Mouse (Mus musculus): Measurements from ENCODE around the gene Calm3. TPM values are rescaled to one million over a fixed set of nuclear protein-coding genes. Genes with fewer than 3 reads are reported as not detected.

Calm3 gene
- polyA plus RNA-seq, 1 experiment from 2014 or later = 98.4 TPM

DNA sequence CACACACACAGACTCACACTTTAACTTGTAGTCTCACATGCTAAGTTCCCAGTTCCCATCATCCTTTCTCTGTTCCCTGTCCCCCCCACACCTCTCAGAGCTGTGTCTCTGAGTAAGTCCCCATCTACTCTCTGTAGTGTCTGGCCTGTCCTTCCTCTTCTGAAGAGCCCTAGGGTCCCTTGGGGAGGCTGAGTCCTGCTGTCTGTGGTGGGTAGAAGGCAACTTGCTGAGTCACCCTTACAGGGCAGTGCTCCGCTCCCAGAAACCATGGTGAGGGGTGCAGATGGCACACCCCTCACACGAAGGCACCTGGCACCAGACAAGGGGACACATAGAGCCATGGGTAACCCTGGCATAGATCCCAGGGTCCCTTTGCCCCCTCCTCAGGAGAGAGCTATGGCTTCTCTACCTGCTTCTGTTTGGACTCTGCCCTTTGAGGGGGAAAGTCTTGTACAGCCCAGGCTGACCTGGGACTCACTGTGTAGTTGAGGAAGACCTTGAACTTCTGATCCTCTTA, 20.4 kb downstream of the Calm3 start:
- Histone ChIP-seq H3K4me3 (no peak overlapping the region), H3K27ac (no peak overlapping the region)
- 78% methylated on average over 2 of the region's 2 CpGs for WGBS

DNA sequence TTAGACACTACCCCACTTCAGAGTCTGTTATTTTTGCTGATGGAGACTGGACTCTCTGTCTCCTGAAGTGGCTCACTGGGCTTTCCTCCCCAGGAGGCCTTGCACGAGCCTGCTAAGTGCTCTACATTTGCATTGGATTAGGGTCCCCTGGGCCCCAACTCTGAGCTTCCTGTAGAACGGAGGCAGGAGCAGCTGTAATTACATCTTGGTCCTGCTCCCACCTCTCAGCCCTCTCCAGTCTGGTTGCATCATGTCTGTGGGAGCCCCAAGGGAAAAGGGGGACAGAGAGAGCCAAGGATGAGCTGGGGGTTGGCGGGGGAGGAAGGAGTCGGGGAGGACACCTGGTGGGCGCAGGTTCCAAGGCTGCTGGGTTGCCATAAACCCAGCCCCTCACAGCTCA, 23.4 kb downstream of the Calm3 start:
- Histone ChIP-seq H3K36me3 (no peaks in the 10 kb centered on the region), H3K4me3 (no peak overlapping the region), H3K27ac (no peak overlapping the region), H3K4me1 (replicated peaks) (peaks cover 11% of the 10 kb centered on the region), H3K4me2 (no peak overlapping the region), H3K9me3 (replicated peaks) (no peaks in the 10 kb centered on the region), H3K27me3 (peaks cover 43% of the 10 kb centered on the region), H3K9ac (no peak overlapping the region)
- 30% methylated on average over 5 of the region's 5 CpGs for WGBS
- no peak for ATAC-seq (replicated peaks; ENCODE audit: insufficient number of reproducible peaks, insufficient read depth, low FRiP score, low read depth)

More for the DNA sequence above, 20.4 kb downstream of the Calm3 start:
- H3K9me3 ChIP-seq (replicated peaks) = no peaks in the 10 kb centered on the region
- peaks cover 55% of the 10 kb centered on the region for H3K27me3 ChIP-seq
- peaks cover 40% of the 10 kb centered on the region for H3K4me1 ChIP-seq (replicated peaks)
- ATAC-seq (replicated peaks; ENCODE audit: insufficient number of reproducible peaks, insufficient read depth, low FRiP score, low read depth) = no peak
- H3K9ac ChIP-seq = no peak overlapping the region
- no peaks in the 10 kb centered on the region for H3K36me3 ChIP-seq
- H3K4me2 ChIP-seq = no peak overlapping the region

DNA sequence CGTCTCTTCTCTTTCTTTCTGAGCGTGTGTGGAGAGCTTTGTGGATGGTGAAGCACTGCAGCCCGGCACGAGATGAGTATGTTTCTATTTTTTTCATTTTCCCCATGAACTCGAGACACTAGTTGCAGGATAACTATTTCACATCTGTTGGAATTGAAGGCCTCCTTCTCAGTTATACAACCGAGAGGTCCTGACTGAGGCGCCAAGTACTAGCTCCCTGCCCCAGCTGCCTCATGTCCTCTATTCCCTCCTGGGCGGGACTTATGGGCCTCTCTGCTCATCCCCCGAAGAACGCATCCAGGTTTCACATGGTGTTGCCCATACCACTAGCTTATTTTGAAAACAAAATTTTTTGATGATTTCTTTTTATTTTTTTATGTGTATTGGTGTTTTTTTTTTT, 28.4 kb downstream of the Calm3 start:
- WGBS = 31% methylated on average over 10 of the region's 10 CpGs
- no peaks in the 10 kb centered on the region for H3K9me3 ChIP-seq (replicated peaks)
- H3K36me3 ChIP-seq = no peaks in the 10 kb centered on the region
- peaks cover 42% of the 10 kb centered on the region for H3K27me3 ChIP-seq
- peak overlapping the region; percentile 28 for H3K4me3 ChIP-seq
- peak overlapping the region; percentile 56 for H3K4me2 ChIP-seq
- no peak overlapping the region for H3K27ac ChIP-seq
- ATAC-seq (replicated peaks; ENCODE audit: insufficient number of reproducible peaks, insufficient read depth, low FRiP score, low read depth) = no peak
- H3K4me1 ChIP-seq (replicated peaks) = peaks cover 29% of the 10 kb centered on the region
- H3K9ac ChIP-seq = no peak overlapping the region

GRCm38 (mm10) chr7:16895000-16895399, 28.9 kb downstream of the Calm3 start:
- Histone ChIP-seq H3K27me3 (peaks cover 37% of the 10 kb centered on the region), H3K4me2 (peak overlapping the region; percentile 56), H3K4me1 (replicated peaks) (peaks cover 31% of the 10 kb centered on the region), H3K36me3 (no peaks in the 10 kb centered on the region), H3K4me3 (peak overlapping the region; percentile 28), H3K27ac (no peak overlapping the region), H3K9me3 (replicated peaks) (no peaks in the 10 kb centered on the region), H3K9ac (no peak overlapping the region)
- peak; percentile 3; the same call in 1 of the 2 replicates for ATAC-seq (replicated peaks; ENCODE audit: insufficient number of reproducible peaks, insufficient read depth, low FRiP score, low read depth)
- WGBS = 1% methylated on average over 24 of the region's 24 CpGs

GRCm38 (mm10) chr7:16894279-16894678, 29.6 kb downstream of the Calm3 start:
- no peaks in the 10 kb centered on the region for H3K9me3 ChIP-seq (replicated peaks)
- H3K9ac ChIP-seq = no peak overlapping the region
- peak overlapping the region; percentile 13; the same call in 1 of the 2 replicates for H3K4me2 ChIP-seq
- 6% methylated on average over 4 of the region's 4 CpGs for WGBS
- H3K4me1 ChIP-seq (replicated peaks) = peaks cover 31% of the 10 kb centered on the region
- peak overlapping the region; percentile 28 for H3K4me3 ChIP-seq
- no peaks in the 10 kb centered on the region for H3K36me3 ChIP-seq
- no peak overlapping the region for H3K27ac ChIP-seq
- peaks cover 32% of the 10 kb centered on the region for H3K27me3 ChIP-seq
- no peak for ATAC-seq (replicated peaks; ENCODE audit: insufficient number of reproducible peaks, insufficient read depth, low FRiP score, low read depth)

DNA sequence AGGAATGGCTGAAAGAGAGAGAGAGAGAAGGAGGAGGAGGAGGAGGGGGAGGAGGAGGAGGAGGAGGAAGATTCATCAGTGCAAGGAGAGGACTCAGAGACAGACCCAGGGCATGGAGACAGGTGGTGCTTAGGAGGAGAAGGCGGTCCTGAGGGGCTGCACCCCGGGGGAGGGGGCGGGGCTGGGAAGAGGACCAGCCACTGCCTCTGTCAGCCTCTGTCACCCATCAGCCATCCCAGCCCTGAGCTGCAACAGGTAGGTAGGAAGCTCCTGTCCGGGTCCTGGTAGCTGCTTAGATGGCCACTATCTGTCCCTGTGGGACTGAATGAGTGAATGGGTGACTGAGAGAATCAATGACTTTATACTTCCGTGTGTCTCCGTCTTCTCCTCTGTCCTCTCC, 30.3 kb downstream of the Calm3 start:
- peaks cover 31% of the 10 kb centered on the region for H3K4me1 ChIP-seq (replicated peaks)
- peak overlapping the region; percentile 27; the same call in 1 of the 2 replicates for H3K4me2 ChIP-seq
- no peak overlapping the region for H3K27ac ChIP-seq
- H3K4me3 ChIP-seq = no peak overlapping the region
- H3K27me3 ChIP-seq = peaks cover 32% of the 10 kb centered on the region
- no peak for ATAC-seq (replicated peaks; ENCODE audit: insufficient number of reproducible peaks, insufficient read depth, low FRiP score, low read depth)
- 15% methylated on average over 6 of the region's 6 CpGs for WGBS
- no peaks in the 10 kb centered on the region for H3K9me3 ChIP-seq (replicated peaks)
- H3K9ac ChIP-seq = no peak overlapping the region
- H3K36me3 ChIP-seq = no peaks in the 10 kb centered on the region

- Histone ChIP-seq H3K4me3 (peak overlapping the region; percentile 34), H3K9ac (no peak overlapping the region), H3K36me3 (no peaks in the 10 kb centered on the region), H3K27ac (no peak overlapping the region), H3K9me3 (replicated peaks) (no peaks in the 10 kb centered on the region), H3K4me2 (peak overlapping the region; percentile 60), H3K27me3 (peaks cover 32% of the 10 kb centered on the region), H3K4me1 (replicated peaks) (peaks cover 31% of the 10 kb centered on the region)
- ATAC-seq (replicated peaks; ENCODE audit: insufficient number of reproducible peaks, insufficient read depth, low FRiP score, low read depth) = no peak
- 37% methylated on average over 9 of the region's 9 CpGs for WGBS
These were observed 31.6 kb downstream of the Calm3 start for GRCm38 (mm10) chr7:16892352-16892730.

GRCm38 (mm10) chr7:16891641-16892351, 32.1 kb downstream of the Calm3 start, which contains the start of gene Gng8:
TSS of gene Gng8 (plus strand) at chr7:16891786.
- Histone ChIP-seq H3K36me3 (peaks cover 5% of the 10 kb centered on the region; the same call in 1 of the 2 replicates), H3K9ac (peak within 1 kb of the TSS; percentile 22; the same call in 1 of the 2 replicates), H3K27ac (peak within 1 kb of the TSS; percentile 89), H3K27me3 (peaks cover 29% of the 10 kb centered on the region), H3K4me3 (peak within 1 kb of the TSS; percentile 34), H3K4me2 (peak within 1 kb of the TSS; percentile 60), H3K4me1 (replicated peaks) (peaks cover 31% of the 10 kb centered on the region), H3K9me3 (replicated peaks) (no peaks in the 10 kb centered on the region)
- ATAC-seq (replicated peaks; ENCODE audit: insufficient number of reproducible peaks, insufficient read depth, low FRiP score, low read depth) = peak; percentile 73
- under 1% methylated on average over 30 of the region's 30 CpGs for WGBS

DNA sequence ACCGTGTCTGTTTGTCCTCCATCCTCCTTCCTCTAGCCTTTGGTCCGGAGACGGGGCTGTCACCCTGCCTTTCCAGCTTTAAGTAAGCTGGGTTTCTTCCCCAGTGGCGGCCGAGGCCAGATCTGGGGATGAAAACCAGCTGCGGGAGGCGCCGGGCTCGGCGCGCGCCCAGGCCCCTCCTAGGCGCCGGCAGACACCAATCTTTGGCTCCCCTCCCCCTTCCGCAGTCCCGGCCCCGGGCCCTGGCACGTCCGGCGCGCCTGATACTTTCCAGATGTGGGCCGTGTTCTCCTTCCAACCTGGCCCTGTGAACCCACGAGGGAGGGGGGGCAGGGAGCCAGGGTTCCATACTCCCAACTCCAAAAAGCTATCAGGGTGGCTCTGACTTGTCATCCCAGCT, 33.0 kb downstream of the Calm3 start:
- peaks cover 31% of the 10 kb centered on the region for H3K4me1 ChIP-seq (replicated peaks)
- 2% methylated on average over 23 of the region's 23 CpGs for WGBS

DNA sequence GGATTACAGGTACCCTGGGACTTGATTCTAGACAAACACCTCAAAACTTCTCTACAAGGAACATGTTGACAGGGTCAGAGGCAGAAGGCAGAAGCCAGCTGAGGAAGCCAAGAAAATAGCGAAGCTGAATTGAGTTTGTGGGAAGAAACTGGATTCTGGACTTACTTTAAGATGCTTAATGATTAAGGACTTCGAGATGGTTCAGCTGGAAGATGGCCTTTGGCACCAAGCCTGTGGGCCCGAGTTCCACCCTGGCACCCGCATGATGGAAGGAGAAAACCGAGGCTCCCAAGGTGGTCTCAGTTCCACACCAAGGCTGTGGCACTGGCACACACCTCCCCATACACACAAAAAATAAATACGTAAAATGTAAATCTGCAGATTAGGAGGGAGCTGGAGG, 33.4 kb downstream of the Calm3 start:
- Histone ChIP-seq H3K4me1 (replicated peaks) (peaks cover 31% of the 10 kb centered on the region), H3K36me3 (peaks cover 17% of the 10 kb centered on the region), H3K9ac (peak overlapping the region; percentile 22; the same call in 1 of the 2 replicates), H3K4me3 (peak overlapping the region; percentile 34; the same call in 1 of the 2 replicates), H3K27ac (peak overlapping the region; percentile 89), H3K9me3 (replicated peaks) (peaks cover 5% of the 10 kb centered on the region; the same call in 1 of the 2 replicates), H3K27me3 (peaks cover 36% of the 10 kb centered on the region), H3K4me2 (peak overlapping the region; percentile 60)
- 29% methylated on average over 6 of the region's 6 CpGs for WGBS
- no peak for ATAC-seq (replicated peaks; ENCODE audit: insufficient number of reproducible peaks, insufficient read depth, low FRiP score, low read depth)

More for the DNA sequence above, 33.0 kb downstream of the Calm3 start:
- H3K9ac ChIP-seq = peak overlapping the region; percentile 22; the same call in 1 of the 2 replicates
- peaks cover under 1% of the 10 kb centered on the region; the same call in 1 of the 2 replicates for H3K9me3 ChIP-seq (replicated peaks)
- H3K36me3 ChIP-seq = peaks cover 13% of the 10 kb centered on the region
- peak overlapping the region; percentile 34 for H3K4me3 ChIP-seq
- H3K27ac ChIP-seq = peak overlapping the region; percentile 89
- H3K4me2 ChIP-seq = peak overlapping the region; percentile 60
- H3K27me3 ChIP-seq = peaks cover 32% of the 10 kb centered on the region
- ATAC-seq (replicated peaks; ENCODE audit: insufficient number of reproducible peaks, insufficient read depth, low FRiP score, low read depth) = peak; percentile 79

- Histone ChIP-seq H3K4me3 (peak overlapping the region; percentile 31), H3K27me3 (peaks cover 16% of the 10 kb centered on the region), H3K9ac (no peak overlapping the region), H3K4me1 (replicated peaks) (peaks cover 28% of the 10 kb centered on the region), H3K27ac (no peak overlapping the region), H3K4me2 (peak overlapping the region; percentile 39; the same call in 1 of the 2 replicates), H3K9me3 (replicated peaks) (peaks cover 7% of the 10 kb centered on the region; the same call in 1 of the 2 replicates), H3K36me3 (peaks cover 37% of the 10 kb centered on the region)
- 59% methylated on average over 59 of the region's 59 CpGs for WGBS
- no peak for ATAC-seq (replicated peaks; ENCODE audit: insufficient number of reproducible peaks, insufficient read depth, low FRiP score, low read depth)
These were observed 38.0 kb downstream of the Calm3 start for GRCm38 (mm10) chr7:16885905-16886304.
